Mouse (Mus musculus) embryonic facial prominence, embryonic 10.5 days (tissue): Measurements from ENCODE around the gene Actl7b. TPM values are rescaled to one million over a fixed set of nuclear protein-coding genes. Genes with fewer than 3 reads are reported as not detected.

Experiments
- DNase-seq: peaks from one replicate; pipeline ENCODE4 v3.0.0-alpha.2; 2017; ENCODE audit warnings: low spot score
- H3K27ac ChIP-seq: fragments of 300-500 bp; sonication (generic); replicated peaks from 2 replicates; pipeline ENCODE4 v1.5.1; 2016; ENCODE audit warnings: mild to moderate bottlenecking
- H3K27me3 ChIP-seq: fragments of 300-500 bp; sonication (generic); replicated peaks from 2 replicates; pipeline ENCODE4 v1.6.1; 2016; ENCODE audit warnings: low read depth, mild to moderate bottlenecking; ENCODE audit not compliant: poor library complexity, severe bottlenecking
- H3K36me3 ChIP-seq: fragments of 300-500 bp; sonication (generic); replicated peaks from 2 replicates; pipeline ENCODE4 v1.6.1; 2016; ENCODE audit warnings: mild to moderate bottlenecking, moderate library complexity
- H3K4me1 ChIP-seq: fragments of 300-500 bp; sonication (generic); 2 replicates; pipeline ENCODE4 v1.6.1; 2016
- H3K4me3 ChIP-seq: fragments of 300-500 bp; sonication (generic); 2 replicates; pipeline ENCODE4 v1.5.1; 2016; ENCODE audit warnings: mild to moderate bottlenecking, moderate library complexity
- H3K9me3 ChIP-seq: fragments of 300-500 bp; sonication (generic); 2 replicates; pipeline ENCODE4 v1.6.1; 2016; ENCODE audit warnings: mild to moderate bottlenecking
- WGBS: fragments of 180-500 bp; shearing (Covaris S2); methylation state at CpG from one replicate; pipeline ENCODE4 v1.1.7; 2016; 5-methylcytosine and 5-hydroxymethylcytosine counted together
- polyA plus RNA-seq: library from polyadenylated mRNA; unstranded; fragments of >200 nt; fragmentation: Nextera tagmentation; extraction: Ambion mirVana; gene quantifications from 2 replicates; pipeline ENCODE4 v1.2.1, GENCODE M21; 2016

Gene Actl7b
- not detected in 2 replicates for polyA plus RNA-seq

- peaks cover 28% of the 10 kb centered on the region for H3K36me3 ChIP-seq
- 93% methylated on average over 13 of the region's 13 CpGs for WGBS
- H3K4me1 ChIP-seq: no peaks in the 10 kb centered on the region
- no peaks in the 10 kb centered on the region for H3K9me3 ChIP-seq
- H3K4me3 ChIP-seq: no peak within 1 kb of the TSS
- no peak for DNase-seq
- H3K27me3 ChIP-seq: no peaks in the 10 kb centered on the region
- no peak within 1 kb of the TSS for H3K27ac ChIP-seq
Observed at GRCm38 (mm10) chr4:56741041-56741493, at the start of gene Actl7b. Gene Actl7b, minus strand, starts transcription at chr4:56741443.

GRCm38 (mm10) chr4:56771065-56771464, 29.8 kb upstream of the Actl7b start:
- Histone ChIP-seq H3K27ac (no peak overlapping the region), H3K9me3 (no peaks in the 10 kb centered on the region), H3K4me3 (no peak overlapping the region), H3K36me3 (peaks cover 100% of the 10 kb centered on the region), H3K4me1 (no peaks in the 10 kb centered on the region), H3K27me3 (no peaks in the 10 kb centered on the region)
- 81% methylated on average over 1 of the region's 1 CpGs for WGBS
- no peak for DNase-seq

GRCm38 (mm10) chr4:56768913-56769312, 27.7 kb upstream of the Actl7b start:
- Histone ChIP-seq H3K9me3 (no peaks in the 10 kb centered on the region), H3K4me3 (no peak overlapping the region), H3K27me3 (no peaks in the 10 kb centered on the region), H3K36me3 (peaks cover 100% of the 10 kb centered on the region), H3K27ac (no peak overlapping the region), H3K4me1 (no peaks in the 10 kb centered on the region)
- WGBS: 93% methylated on average over 7 of the region's 7 CpGs
- DNase-seq: no peak

DNA sequence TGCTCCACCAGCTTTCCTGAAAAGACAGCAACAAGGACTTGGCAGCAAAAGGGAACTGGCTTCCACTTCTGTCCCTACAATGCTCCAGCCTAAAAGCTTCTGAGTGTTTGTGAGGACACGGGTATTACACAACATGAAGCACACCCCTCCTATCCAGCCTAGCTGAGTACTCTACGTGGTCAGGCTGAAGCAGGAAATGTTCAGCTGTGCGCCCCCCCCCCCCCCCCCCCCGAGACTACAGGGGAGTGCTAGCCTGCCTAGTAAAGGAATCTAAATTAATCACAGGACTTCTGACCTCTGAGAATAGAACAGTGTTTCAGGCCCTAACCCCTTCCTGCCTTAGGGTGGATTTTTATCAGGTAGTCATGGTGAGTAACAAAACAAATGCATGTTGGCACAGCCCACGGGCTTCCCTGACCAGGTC, 26.6 kb upstream of the Actl7b start:
- Histone ChIP-seq H3K9me3 (no peaks in the 10 kb centered on the region), H3K36me3 (peaks cover 100% of the 10 kb centered on the region)

DNA sequence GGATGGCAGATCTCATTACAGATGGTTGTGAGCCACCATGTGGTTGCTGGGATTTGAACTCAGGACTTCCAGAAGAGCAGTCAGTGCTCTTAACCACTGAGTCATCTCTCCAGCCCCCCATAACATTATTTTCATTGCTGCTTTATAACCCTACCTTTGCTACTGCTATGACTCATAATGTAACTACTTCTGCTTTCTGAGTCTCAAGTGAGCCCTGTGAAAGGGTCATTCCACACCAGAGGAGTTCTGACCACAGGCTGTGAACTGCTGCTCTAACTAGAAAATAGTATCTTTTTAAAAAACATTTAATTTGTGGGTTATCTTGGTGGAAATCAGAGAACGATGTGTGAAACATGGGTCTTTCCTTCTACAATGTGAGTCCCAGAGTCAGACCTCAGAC, 16.4 kb upstream of the Actl7b start:
- peaks cover 100% of the 10 kb centered on the region for H3K36me3 ChIP-seq
- H3K4me3 ChIP-seq: no peak overlapping the region
- no peak for DNase-seq
- no peaks in the 10 kb centered on the region for H3K27me3 ChIP-seq
- H3K4me1 ChIP-seq: no peaks in the 10 kb centered on the region
- 93% methylated on average over 1 of the region's 1 CpGs for WGBS
- H3K9me3 ChIP-seq: no peaks in the 10 kb centered on the region
- H3K27ac ChIP-seq: no peak overlapping the region

More for the DNA sequence above, 26.6 kb upstream of the Actl7b start:
- no peak for DNase-seq
- no peaks in the 10 kb centered on the region for H3K27me3 ChIP-seq
- 79% methylated on average over 5 of the region's 5 CpGs for WGBS
- H3K4me1 ChIP-seq: no peaks in the 10 kb centered on the region
- no peak overlapping the region for H3K4me3 ChIP-seq
- H3K27ac ChIP-seq: no peak overlapping the region

GRCm38 (mm10) chr4:56756966-56757600, 15.8 kb upstream of the Actl7b start:
- Histone ChIP-seq H3K27ac (no peak overlapping the region), H3K36me3 (peaks cover 99% of the 10 kb centered on the region), H3K27me3 (no peaks in the 10 kb centered on the region), H3K9me3 (no peaks in the 10 kb centered on the region), H3K4me1 (no peaks in the 10 kb centered on the region), H3K4me3 (no peak overlapping the region)
- DNase-seq: no peak
- WGBS: 95% methylated on average over 10 of the region's 10 CpGs

DNA sequence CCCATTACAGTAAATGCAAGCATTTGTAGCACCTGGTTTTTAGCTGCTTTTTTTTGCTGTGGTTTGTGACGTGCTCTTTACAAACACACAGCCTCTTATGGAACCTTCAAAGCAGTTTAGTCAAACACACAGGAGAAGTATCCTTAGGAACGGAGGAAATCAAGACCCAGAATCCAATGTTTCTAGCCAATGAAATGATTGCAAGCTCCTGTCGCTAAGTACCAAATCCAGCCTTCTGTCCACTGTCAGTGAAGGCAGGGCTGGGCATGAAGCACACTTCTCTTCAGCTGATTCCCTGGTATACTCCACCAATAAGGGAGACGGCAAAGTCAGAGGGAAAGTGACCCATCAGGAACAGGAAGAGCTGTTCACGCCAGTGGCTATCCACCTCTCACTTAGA, 14.8 kb upstream of the Actl7b start:
- peaks cover 99% of the 10 kb centered on the region for H3K36me3 ChIP-seq
- no peaks in the 10 kb centered on the region for H3K27me3 ChIP-seq
- 90% methylated on average over 5 of the region's 5 CpGs for whole genome bisulfite sequencing
- no peaks in the 10 kb centered on the region for H3K9me3 ChIP-seq
- H3K4me3 ChIP-seq: no peak overlapping the region
- DNase-seq: no peak
- H3K27ac ChIP-seq: no peak overlapping the region
- H3K4me1 ChIP-seq: no peaks in the 10 kb centered on the region

DNA sequence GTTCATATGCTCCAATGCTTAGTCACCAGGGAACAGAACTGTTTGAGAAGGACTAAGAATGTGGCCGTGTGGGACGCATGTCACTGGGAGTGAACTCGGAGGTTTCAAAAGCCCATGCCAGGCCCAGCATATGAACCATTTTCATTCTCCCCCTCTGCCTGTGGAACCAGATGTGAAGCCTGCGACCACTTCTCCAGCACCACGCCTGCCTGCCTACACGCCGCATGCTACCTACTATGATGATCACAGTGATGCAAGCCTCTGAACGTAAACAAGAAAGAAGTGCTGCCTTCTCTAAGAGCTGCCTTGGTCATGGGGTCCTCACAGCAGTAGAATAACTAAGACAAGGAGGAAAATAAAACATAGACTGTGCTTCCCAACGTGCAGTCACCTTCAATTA, 6.2 kb upstream of the Actl7b start:
- Histone ChIP-seq H3K27ac (no peak overlapping the region), H3K27me3 (no peaks in the 10 kb centered on the region), H3K36me3 (peaks cover 90% of the 10 kb centered on the region), H3K4me1 (no peaks in the 10 kb centered on the region), H3K4me3 (no peak overlapping the region), H3K9me3 (no peaks in the 10 kb centered on the region)
- 94% methylated on average over 9 of the region's 9 CpGs for WGBS
- no peak for DNase-seq

GRCm38 (mm10) chr4:56746345-56746744, 5.1 kb upstream of the Actl7b start:
- no peaks in the 10 kb centered on the region for H3K4me1 ChIP-seq
- 94% methylated on average over 2 of the region's 2 CpGs for WGBS
- H3K9me3 ChIP-seq: no peaks in the 10 kb centered on the region
- no peak for DNase-seq
- H3K4me3 ChIP-seq: no peak overlapping the region
- no peaks in the 10 kb centered on the region for H3K27me3 ChIP-seq
- H3K27ac ChIP-seq: no peak overlapping the region
- peaks cover 80% of the 10 kb centered on the region for H3K36me3 ChIP-seq

GRCm38 (mm10) chr4:56743363-56744195, 2.3 kb upstream of the Actl7b start, which contains the start of gene Actl7a:
Gene Actl7a, plus strand, starts transcription at chr4:56743413.
- peaks cover 52% of the 10 kb centered on the region for H3K36me3 ChIP-seq
- no peak within 1 kb of the TSS for H3K27ac ChIP-seq
- no peaks in the 10 kb centered on the region for H3K27me3 ChIP-seq
- H3K4me3 ChIP-seq: no peak within 1 kb of the TSS
- H3K9me3 ChIP-seq: no peaks in the 10 kb centered on the region
- DNase-seq: no peak
- no peaks in the 10 kb centered on the region for H3K4me1 ChIP-seq
- WGBS: 96% methylated on average over 21 of the region's 21 CpGs

- Histone ChIP-seq H3K27ac (no peak overlapping the region), H3K36me3 (peaks cover 44% of the 10 kb centered on the region), H3K27me3 (no peaks in the 10 kb centered on the region), H3K4me3 (no peak overlapping the region), H3K9me3 (no peaks in the 10 kb centered on the region), H3K4me1 (no peaks in the 10 kb centered on the region)
- no peak for DNase-seq
- WGBS: 84% methylated on average over 4 of the region's 4 CpGs
Observed at GRCm38 (mm10) chr4:56742698-56743097, 1.5 kb upstream of the Actl7b start.

GRCm38 (mm10) chr4:56740611-56741010, 632 bp downstream of the Actl7b start:
- no peaks in the 10 kb centered on the region for H3K4me1 ChIP-seq
- WGBS: 96% methylated on average over 20 of the region's 20 CpGs
- no peaks in the 10 kb centered on the region for H3K27me3 ChIP-seq
- peaks cover 23% of the 10 kb centered on the region for H3K36me3 ChIP-seq
- no peak for DNase-seq
- no peaks in the 10 kb centered on the region for H3K9me3 ChIP-seq
- H3K4me3 ChIP-seq: no peak overlapping the region
- H3K27ac ChIP-seq: no peak overlapping the region

DNA sequence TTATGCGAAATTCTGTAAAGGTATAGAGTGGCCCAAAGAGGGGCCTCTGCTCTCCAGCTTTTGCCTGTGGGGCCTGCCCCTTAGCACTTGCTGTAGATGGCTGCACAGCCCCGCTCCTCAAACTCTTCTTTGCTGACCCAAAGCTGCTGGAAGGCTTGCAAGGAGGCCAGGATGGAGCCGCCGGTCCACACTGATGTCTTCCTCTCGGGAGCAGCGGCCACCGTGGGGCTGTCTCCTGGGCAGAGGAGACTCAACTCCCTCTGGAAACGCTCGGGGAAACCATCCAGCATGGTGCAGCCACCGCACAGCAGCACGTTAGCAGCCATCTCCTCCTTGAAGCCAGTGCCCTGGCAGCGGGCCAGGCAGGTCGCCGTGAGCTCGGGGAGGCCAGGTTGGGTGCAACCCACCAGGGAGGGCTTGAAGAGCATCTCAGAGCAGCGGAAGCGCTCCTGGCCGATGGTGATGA, 1.2 kb downstream of the Actl7b start, which contains the start of gene Gm26657:
Gene Gm26657 (plus strand): TSS at position 51 of the 466 bp plus-strand sequence.
- DNase-seq: no peak
- 92% methylated on average over 18 of the region's 18 CpGs for WGBS
- H3K27ac ChIP-seq: no peak within 1 kb of the TSS
- H3K4me3 ChIP-seq: no peak within 1 kb of the TSS
- no peaks in the 10 kb centered on the region for H3K4me1 ChIP-seq
- no peaks in the 10 kb centered on the region for H3K27me3 ChIP-seq
- no peaks in the 10 kb centered on the region for H3K9me3 ChIP-seq
- peaks cover 18% of the 10 kb centered on the region for H3K36me3 ChIP-seq
